Mouse (Mus musculus): ENCODE measurements around the gene Nsd2.
"Not testable (repeated sequence)": the region's sequence is repeated elsewhere in the genome, so short reads cannot be mapped to it uniquely, and the experiment has no call there.

GRCm38 (mm10) chr5:33916616-33917015 lies 96.1 kb downstream of the Nsd2 start:
- not testable (repeated sequence) for TF ChIP-seq POLR2A (IDR thresholded peaks at IDR 0.05; ENCODE audit: low read depth, low read length); CTCF (conservative IDR thresholded peaks at IDR 0.05; ENCODE audit: insufficient read depth, insufficient read length, low read depth, low read length)
